Mouse (Mus musculus): ENCODE measurements around the gene D430019H16Rik.

D430019H16Rik gene

GRCm38 (mm10) chr12:105490227-105490626 is 36.6 kb downstream of the D430019H16Rik start:
- DNase-seq (ENCODE audit: low spot score in 2 of 2): no peak

- DNase-seq (ENCODE audit: low spot score in 2 of 2): no peak
These were observed 37.1 kb downstream of the D430019H16Rik start for GRCm38 (mm10) chr12:105490794-105491193.

- DNase-seq (ENCODE audit: low spot score in 2 of 2): no peak
These were observed 41.1 kb downstream of the D430019H16Rik start for GRCm38 (mm10) chr12:105494796-105495195.

GRCm38 (mm10) chr12:105497894-105498293 is 44.2 kb downstream of the D430019H16Rik start:
- peak; percentile 78 to 80 for DNase-seq (ENCODE audit: low spot score in 2 of 2)

GRCm38 (mm10) chr12:105498423-105498822 is 44.8 kb downstream of the D430019H16Rik start:
- no peak for DNase-seq (ENCODE audit: low spot score in 2 of 2)

- DNase-seq (ENCODE audit: low spot score in 2 of 2): no peak
These were observed 45.2 kb downstream of the D430019H16Rik start for GRCm38 (mm10) chr12:105498842-105499241.

- DNase-seq (ENCODE audit: low spot score in 2 of 2): no peak
These were observed 47.3 kb downstream of the D430019H16Rik start for GRCm38 (mm10) chr12:105500940-105501339.

- no peak for DNase-seq (ENCODE audit: low spot score in 2 of 2)
These were observed 51.1 kb downstream of the D430019H16Rik start for GRCm38 (mm10) chr12:105504736-105505135.

GRCm38 (mm10) chr12:105511109-105511508 is 57.5 kb downstream of the D430019H16Rik start:
- DNase-seq (ENCODE audit: low spot score in 2 of 2): no peak

- no peak for DNase-seq (ENCODE audit: low spot score in 2 of 2)
These were observed 58.2 kb downstream of the D430019H16Rik start for GRCm38 (mm10) chr12:105511671-105512502.

GRCm38 (mm10) chr12:105514111-105514510 is 60.5 kb downstream of the D430019H16Rik start:
- no peak for DNase-seq (ENCODE audit: low spot score in 2 of 2)

GRCm38 (mm10) chr12:105517026-105517675 is 63.5 kb downstream of the D430019H16Rik start:
- DNase-seq (ENCODE audit: low spot score in 2 of 2): no peak

GRCm38 (mm10) chr12:105519851-105520250 is 66.2 kb downstream of the D430019H16Rik start:
- no peak for DNase-seq (ENCODE audit: low spot score in 2 of 2)

- no peak for DNase-seq (ENCODE audit: low spot score in 2 of 2)
These were observed 67.6 kb downstream of the D430019H16Rik start for GRCm38 (mm10) chr12:105521170-105521762.

- no peak for DNase-seq (ENCODE audit: low spot score in 2 of 2)
These were observed 70.1 kb downstream of the D430019H16Rik start for GRCm38 (mm10) chr12:105523737-105524136.

GRCm38 (mm10) chr12:105526186-105526585 is 72.5 kb downstream of the D430019H16Rik start:
- DNase-seq (ENCODE audit: low spot score in 2 of 2): no peak

- DNase-seq (ENCODE audit: low spot score in 2 of 2): peak in 1 of 2 experiments; percentile 40
These were observed 73.2 kb downstream of the D430019H16Rik start for GRCm38 (mm10) chr12:105526829-105527228.

GRCm38 (mm10) chr12:105529545-105529944 is 75.9 kb downstream of the D430019H16Rik start:
- no peak for DNase-seq (ENCODE audit: low spot score in 2 of 2)

- no peak for DNase-seq (ENCODE audit: low spot score in 2 of 2)
These were observed 78.2 kb downstream of the D430019H16Rik start for GRCm38 (mm10) chr12:105531724-105532371.

GRCm38 (mm10) chr12:105534842-105535241 is 81.2 kb downstream of the D430019H16Rik start:
- DNase-seq (ENCODE audit: low spot score in 2 of 2): no peak

- DNase-seq (ENCODE audit: low spot score in 2 of 2): no peak
These were observed 82.5 kb downstream of the D430019H16Rik start for GRCm38 (mm10) chr12:105535968-105536760.

All from frontal cortex, postnatal 36 days (tissue).